Mouse (Mus musculus): Measurements from ENCODE around the gene Ttll11.

DNA sequence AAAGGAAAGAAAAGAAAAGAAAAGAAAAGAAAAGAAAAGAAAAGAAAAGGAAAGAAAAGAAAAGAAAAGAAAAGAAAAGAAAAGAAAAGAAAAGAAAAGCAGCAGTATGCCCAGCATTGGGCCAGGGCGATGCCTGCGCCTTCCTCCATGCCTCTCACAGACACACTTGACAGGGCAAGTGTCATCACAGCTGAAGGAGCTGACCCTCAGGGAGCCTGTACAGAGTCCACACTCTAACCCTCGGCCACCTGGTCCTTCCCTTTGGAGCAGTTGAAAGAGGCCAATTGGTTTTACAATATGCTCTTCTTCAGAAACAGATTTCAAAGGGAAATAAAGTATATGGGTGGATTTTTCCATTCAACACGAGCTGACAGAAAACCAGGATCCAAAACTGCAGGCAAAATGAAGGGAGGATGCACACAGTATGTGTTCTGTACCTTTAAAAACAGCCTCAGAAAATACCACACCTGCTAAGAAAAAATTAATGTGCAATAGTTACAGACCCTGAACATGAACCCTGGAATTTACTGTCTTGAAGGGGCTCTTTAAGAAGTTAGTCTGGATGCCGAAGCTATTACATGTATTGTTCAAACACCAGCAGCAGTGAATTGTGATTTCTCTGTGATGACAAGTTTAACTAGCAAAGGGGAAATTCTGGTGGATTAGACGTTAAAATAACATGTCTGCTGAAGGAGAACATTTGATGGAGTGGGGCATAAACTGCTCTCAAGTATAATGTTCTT lies 7.3 kb downstream of the Ttll11 start:
- no peak for TF ChIP-seq POLR2A (IDR thresholded peaks at IDR 0.05; ENCODE audit: low read depth, low read length)
- TF ChIP-seq CTCF (IDR thresholded peaks at IDR 0.05; ENCODE audit: extremely low read depth, insufficient read length, insufficient replicate concordance, low read depth, low read length): no peak
